Mouse (Mus musculus): ENCODE data around the gene Phf11c. TPM values are rescaled to one million over a fixed set of nuclear protein-coding genes. Genes with fewer than 3 reads are reported as not detected.
"Not testable (repeated sequence)": the region's sequence is repeated elsewhere in the genome, so short reads cannot be mapped to it uniquely, and the experiment has no call there.

Gene Phf11c
- polyA plus RNA-seq, 1 experiment from 2014 or later, result 0.27 TPM

DNA sequence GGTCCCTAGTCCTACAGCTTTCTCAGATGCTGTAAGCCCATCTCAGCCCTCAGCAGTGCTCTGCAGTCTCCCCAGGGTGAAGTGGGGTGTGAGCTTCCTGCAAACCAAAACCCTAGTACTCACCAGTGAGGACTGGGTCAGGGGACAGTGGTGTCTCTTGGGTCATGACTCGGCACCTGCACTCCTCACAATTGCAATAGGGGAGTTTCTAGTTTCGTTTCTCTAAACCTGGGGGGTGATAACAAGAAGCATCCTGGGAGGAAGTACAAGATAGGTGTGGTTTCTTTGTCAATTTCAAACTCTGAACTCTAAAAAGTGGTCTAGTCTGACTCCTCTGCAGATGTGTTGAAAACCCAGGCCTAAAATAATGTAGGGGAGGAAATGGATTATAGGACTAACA is 1.8 kb upstream of the Phf11c start:
- no peak overlapping the region for H3K4me2 ChIP-seq (replicated peaks)
- H3K27me3 ChIP-seq, result no peaks in the 10 kb centered on the region
- H3K4me3 ChIP-seq, result no peak overlapping the region
- ATAC-seq (replicated peaks), result no peak
- H3K9ac ChIP-seq (replicated peaks), result no peak overlapping the region
- 87% methylated on average over 2 of the region's 2 CpGs for WGBS
- H3K36me3 ChIP-seq, result no peaks in the 10 kb centered on the region
- H3K27ac ChIP-seq (replicated peaks), result no peak overlapping the region
- H3K4me1 ChIP-seq, result no peaks in the 10 kb centered on the region
- no peaks in the 10 kb centered on the region for H3K9me3 ChIP-seq

DNA sequence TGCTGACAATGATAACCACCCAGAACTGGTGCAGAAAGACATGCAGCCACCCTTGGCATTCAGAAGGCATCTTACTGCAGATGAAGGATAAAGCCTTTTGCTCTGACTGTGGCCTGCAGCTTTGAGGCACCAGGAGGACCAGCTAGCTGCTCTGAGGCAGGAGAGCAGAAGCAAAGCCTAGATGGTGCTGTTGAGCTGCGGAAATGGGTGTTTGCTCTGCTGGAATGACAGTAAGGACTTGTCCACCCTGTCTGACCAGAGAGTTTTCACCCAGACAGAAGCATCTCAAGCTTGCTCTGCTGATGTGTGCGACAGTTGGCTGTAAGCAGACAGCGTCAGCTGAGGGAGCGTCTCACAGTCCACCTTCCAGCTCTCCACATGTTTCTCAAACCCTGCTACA is 5.0 kb downstream of the Phf11c start:
- ATAC-seq (replicated peaks); H3K9me3 ChIP-seq; H3K27ac ChIP-seq (replicated peaks); H3K36me3 ChIP-seq; H3K4me3 ChIP-seq; H3K9ac ChIP-seq (replicated peaks); H3K27me3 ChIP-seq; H3K4me1 ChIP-seq; H3K4me2 ChIP-seq (replicated peaks): not testable (repeated sequence)
- WGBS, result 82% methylated on average over 4 of the region's 4 CpGs

DNA sequence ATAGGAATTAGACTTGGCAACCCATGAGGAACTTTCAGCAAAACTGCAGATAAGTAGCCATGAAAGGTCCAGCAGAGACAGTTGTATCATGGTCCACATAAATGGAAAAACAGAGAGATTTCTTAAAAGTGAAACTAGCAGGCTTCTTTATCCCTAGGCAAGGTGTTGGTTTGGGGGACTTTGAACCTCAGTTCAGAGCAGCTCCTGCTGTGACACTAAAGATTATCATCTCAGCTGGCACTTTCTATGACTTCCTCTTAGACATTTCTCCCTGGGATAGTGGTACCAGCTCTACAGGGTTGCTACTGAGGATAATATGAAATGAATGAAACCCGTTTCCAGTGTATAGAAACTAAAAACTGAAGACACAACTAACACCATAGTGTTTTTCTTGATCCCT is 5.6 kb downstream of the Phf11c start:
- no peak for ATAC-seq (replicated peaks)
- Histone ChIP-seq H3K9ac (replicated peaks) (no peak overlapping the region), H3K27me3 (no peaks in the 10 kb centered on the region), H3K4me1 (no peaks in the 10 kb centered on the region), H3K9me3 (no peaks in the 10 kb centered on the region), H3K36me3 (no peaks in the 10 kb centered on the region), H3K27ac (replicated peaks) (no peak overlapping the region), H3K4me2 (replicated peaks) (no peak overlapping the region), H3K4me3 (no peak overlapping the region)
- WGBS, result 75% methylated on average over 1 of the region's 1 CpGs

DNA sequence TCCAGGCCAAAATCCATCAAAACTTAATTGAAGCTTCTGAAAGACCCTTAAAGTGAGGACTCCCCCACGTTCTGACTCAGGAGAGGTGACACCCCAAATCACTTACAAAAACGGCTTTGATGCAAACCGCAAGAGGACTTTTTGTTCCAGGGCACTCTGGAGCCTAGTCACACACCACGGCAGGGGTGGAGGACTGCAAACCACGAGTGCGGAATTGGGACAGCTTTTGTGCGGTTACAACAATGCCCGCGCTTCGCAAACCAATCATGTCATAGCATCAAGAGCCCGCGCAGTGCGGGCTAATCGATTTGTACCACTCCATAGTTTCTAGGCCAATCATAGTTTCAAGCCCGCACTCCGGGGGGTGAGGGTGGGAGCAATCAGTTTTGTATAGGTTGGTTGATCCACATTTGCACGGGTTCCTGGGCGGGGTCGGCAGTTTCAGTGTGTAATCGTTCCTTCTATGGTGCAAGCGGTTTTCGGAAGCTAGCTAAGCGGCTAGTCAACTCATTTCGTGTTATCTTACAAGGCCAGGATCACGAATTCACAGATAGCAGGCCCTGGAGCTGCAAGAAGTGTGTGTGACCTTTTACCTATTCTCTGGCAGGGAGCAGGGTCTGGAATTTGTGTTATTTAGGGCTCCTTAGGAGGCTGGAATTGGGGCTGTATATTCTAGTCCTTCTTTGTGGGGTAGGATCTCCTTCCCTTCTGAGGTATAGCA is 24.7 kb downstream of the Phf11c start:
- ATAC-seq (replicated peaks), result no peak
- H3K9me3 ChIP-seq, result no peaks in the 10 kb centered on the region
- H3K4me3 ChIP-seq, result no peak overlapping the region
- no peaks in the 10 kb centered on the region for H3K27me3 ChIP-seq
- no peaks in the 10 kb centered on the region for H3K4me1 ChIP-seq
- WGBS, result 92% methylated on average over 25 of the region's 25 CpGs
- no peaks in the 10 kb centered on the region for H3K36me3 ChIP-seq
- H3K27ac ChIP-seq (replicated peaks), result no peak overlapping the region
- H3K4me2 ChIP-seq (replicated peaks), result no peak overlapping the region
- no peak overlapping the region for H3K9ac ChIP-seq (replicated peaks)

DNA sequence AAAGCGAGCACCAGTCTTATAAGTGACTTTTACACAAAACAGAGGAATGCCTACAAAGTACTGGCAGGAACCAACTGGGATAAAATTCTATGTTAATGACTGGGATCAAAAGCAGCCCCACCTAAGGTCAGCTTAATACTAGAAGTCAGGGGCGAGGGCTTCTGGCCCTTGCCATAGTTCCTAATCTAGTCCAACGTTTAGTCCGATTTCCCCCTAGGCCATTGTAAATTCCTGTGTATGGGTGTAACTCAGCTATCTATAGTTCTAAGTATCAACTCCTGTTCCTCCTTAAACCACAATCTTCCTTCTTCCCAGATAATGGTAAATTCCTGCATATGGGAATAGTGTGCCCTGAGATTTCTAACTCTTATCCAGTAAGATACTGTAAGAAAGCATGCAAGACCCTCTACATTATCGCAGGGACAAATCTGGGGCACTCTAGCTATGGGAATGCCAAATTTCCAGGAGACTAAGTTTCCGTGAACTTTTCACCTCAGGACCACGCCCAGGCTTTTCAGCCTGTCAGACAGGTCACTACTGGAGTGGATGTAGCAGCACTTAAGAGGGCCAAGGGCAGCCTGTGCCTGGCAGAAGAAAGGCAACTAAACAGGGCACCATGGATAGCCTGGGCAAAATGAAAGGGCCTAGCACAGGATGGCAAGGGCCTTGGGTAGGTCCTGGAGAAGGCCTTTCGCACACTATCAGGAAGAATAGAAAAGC is 28.6 kb downstream of the Phf11c start:
- Histone ChIP-seq H3K4me1 (no peaks in the 10 kb centered on the region), H3K36me3 (no peaks in the 10 kb centered on the region), H3K27me3 (no peaks in the 10 kb centered on the region), H3K27ac (replicated peaks) (no peak overlapping the region), H3K4me3 (no peak overlapping the region), H3K4me2 (replicated peaks) (no peak overlapping the region), H3K9ac (replicated peaks) (no peak overlapping the region), H3K9me3 (no peaks in the 10 kb centered on the region)
- ATAC-seq (replicated peaks), result no peak
- WGBS, result 88% methylated on average over 8 of the region's 8 CpGs

DNA sequence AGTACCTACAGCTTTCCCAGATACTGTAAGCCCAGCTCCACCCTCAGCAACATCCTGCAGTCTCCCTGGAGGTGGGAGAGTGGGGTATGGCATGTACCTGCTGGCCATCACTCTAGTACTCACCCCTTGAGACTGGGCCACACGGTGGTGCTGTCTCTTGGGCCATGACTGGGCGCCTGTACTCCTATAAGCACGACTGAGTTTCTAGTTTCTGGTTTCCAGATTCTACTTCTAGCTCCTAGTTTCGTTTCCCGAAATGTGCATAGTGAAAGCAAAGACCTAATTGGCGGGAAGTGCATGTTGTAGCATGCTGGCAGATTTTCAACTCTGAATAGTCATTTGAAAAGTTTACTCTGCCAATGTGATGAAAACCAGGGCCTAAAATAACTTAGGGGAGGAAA is 29.9 kb downstream of the Phf11c start, which contains the start of gene Phf11d:
Gene Phf11d, minus strand, starts transcription at position 227 of the 401 bp plus-strand sequence.
- 83% methylated on average over 6 of the region's 6 CpGs for WGBS

DNA sequence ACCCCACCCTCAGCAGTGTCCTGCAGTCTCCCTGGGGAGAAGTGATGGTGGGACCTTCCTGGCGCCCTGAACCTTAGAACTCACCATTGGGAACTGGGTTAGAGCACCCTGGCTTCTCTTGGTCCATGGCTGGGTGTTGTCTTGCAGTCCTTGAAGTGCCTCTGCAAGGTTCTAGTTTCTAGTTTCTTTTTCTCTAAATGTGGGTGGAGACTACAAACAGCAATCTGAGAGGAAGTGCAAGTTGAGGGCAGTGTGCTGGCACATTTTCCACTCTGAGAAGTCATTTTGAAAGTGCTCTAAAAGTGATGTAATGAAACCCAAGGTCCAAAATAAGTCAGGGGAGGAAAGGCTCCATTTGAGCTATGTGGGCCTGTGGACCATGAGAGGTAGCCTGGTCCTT is 54.0 kb downstream of the Phf11c start, which contains the start of gene Phf11b:
Gene Phf11b, minus strand, starts transcription at position 163 of the 400 bp plus-strand sequence.
- not testable (repeated sequence) for H3K4me2 ChIP-seq (replicated peaks); H3K27me3 ChIP-seq; H3K4me1 ChIP-seq; H3K9me3 ChIP-seq; H3K9ac ChIP-seq (replicated peaks); H3K36me3 ChIP-seq; H3K27ac ChIP-seq (replicated peaks); ATAC-seq (replicated peaks); H3K4me3 ChIP-seq
- 82% methylated on average over 1 of the region's 1 CpGs for WGBS

More for the DNA sequence above, 29.9 kb downstream of the Phf11c start, which contains the start of gene Phf11d:
- H3K27ac ChIP-seq (replicated peaks), result no peak within 1 kb of the TSS
- H3K4me2 ChIP-seq (replicated peaks), result no peak within 1 kb of the TSS
- no peak within 1 kb of the TSS for H3K4me3 ChIP-seq
- no peaks in the 10 kb centered on the region for H3K36me3 ChIP-seq
- H3K27me3 ChIP-seq, result no peaks in the 10 kb centered on the region
- H3K9me3 ChIP-seq, result no peaks in the 10 kb centered on the region
- no peak for ATAC-seq (replicated peaks)
- H3K4me1 ChIP-seq, result no peaks in the 10 kb centered on the region
- no peak within 1 kb of the TSS for H3K9ac ChIP-seq (replicated peaks)

DNA sequence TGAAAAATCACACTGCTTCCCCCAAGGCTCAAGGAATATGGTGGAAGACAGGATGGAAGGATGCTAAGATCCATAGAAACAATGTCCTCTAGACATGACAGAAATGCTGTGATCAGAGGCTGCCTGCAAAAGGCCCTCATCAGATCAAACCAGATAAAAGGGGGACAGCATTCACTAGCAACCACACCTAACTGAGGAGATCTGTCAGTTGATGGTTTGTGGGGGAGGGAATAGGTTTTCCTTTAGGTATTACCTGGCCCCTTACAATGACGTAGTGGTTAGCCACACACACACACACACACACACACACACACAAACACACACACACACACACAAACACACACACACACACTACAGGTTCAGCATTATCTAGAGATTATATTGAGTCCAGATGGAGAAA is 55.6 kb downstream of the Phf11c start:
- no peaks in the 10 kb centered on the region for H3K27me3 ChIP-seq
- no peak overlapping the region for H3K4me3 ChIP-seq
- ATAC-seq (replicated peaks), result no peak
- H3K36me3 ChIP-seq, result no peaks in the 10 kb centered on the region
- no peak overlapping the region for H3K4me2 ChIP-seq (replicated peaks)
- no peak overlapping the region for H3K27ac ChIP-seq (replicated peaks)
- H3K9ac ChIP-seq (replicated peaks), result no peak overlapping the region
- 88% methylated on average over 1 of the region's 1 CpGs for WGBS
- H3K4me1 ChIP-seq, result no peaks in the 10 kb centered on the region
- no peaks in the 10 kb centered on the region for H3K9me3 ChIP-seq

DNA sequence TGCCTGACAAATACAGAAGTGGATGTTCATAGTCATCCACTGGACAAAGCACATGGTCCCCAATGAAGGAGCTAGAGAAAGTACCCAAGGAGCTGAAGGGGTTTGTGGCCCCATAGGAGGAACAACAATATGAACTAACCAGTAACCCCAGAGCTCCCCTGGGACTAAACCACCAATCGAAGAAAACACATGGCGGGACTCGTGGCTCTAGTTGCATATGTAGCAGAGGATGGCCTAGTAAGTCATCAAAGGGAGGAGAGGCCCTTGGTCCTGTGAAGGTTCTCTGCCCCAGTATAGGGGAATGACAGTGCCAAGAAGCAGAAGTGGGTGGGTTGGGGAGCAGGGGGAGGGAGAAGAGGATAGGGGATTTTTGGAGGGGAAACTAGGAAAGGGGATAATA is 59.1 kb downstream of the Phf11c start:
- not testable (repeated sequence) for H3K4me1 ChIP-seq; H3K4me3 ChIP-seq; H3K36me3 ChIP-seq; H3K9me3 ChIP-seq; H3K27me3 ChIP-seq; ATAC-seq (replicated peaks); H3K9ac ChIP-seq (replicated peaks); H3K4me2 ChIP-seq (replicated peaks); H3K27ac ChIP-seq (replicated peaks)
- WGBS, result 89% methylated on average over 3 of the region's 3 CpGs

Other genes starting within 250 kb of the Phf11c start
- not detected in 2 replicates for gene Gm5142, start 216.6 kb downstream of the Phf11c start, polyA plus RNA-seq (2015; fragmentation: Nextera tagmentation; extraction: Ambion mirVana)
- 83.5 and 85.4 TPM in 2 replicates for gene Rcbtb1, start 194.2 kb downstream of the Phf11c start, polyA plus RNA-seq (2015; fragmentation: Nextera tagmentation; extraction: Ambion mirVana)
- not detected in 2 replicates for gene Gm6904, start 135.2 kb downstream of the Phf11c start, polyA plus RNA-seq (2015; fragmentation: Nextera tagmentation; extraction: Ambion mirVana)
- gene Phf11a, start 97.9 kb downstream of the Phf11c start, polyA plus RNA-seq (2015; fragmentation: Nextera tagmentation; extraction: Ambion mirVana), result not detected in 2 replicates
- 0.14 and 0.29 TPM in 2 replicates for gene Phf11b, start 54.0 kb downstream of the Phf11c start, polyA plus RNA-seq (2015; fragmentation: Nextera tagmentation; extraction: Ambion mirVana)
- 0.24 and 0.46 TPM in 2 replicates for gene Phf11d, start 29.9 kb downstream of the Phf11c start, polyA plus RNA-seq (2015; fragmentation: Nextera tagmentation; extraction: Ambion mirVana)
- 7.5 and 11.2 TPM in 2 replicates for gene Setdb2, start 45.5 kb upstream of the Phf11c start, polyA plus RNA-seq (2015; fragmentation: Nextera tagmentation; extraction: Ambion mirVana)
- 22.7 and 22.8 TPM in 2 replicates for gene Cab39l, start 45.6 kb upstream of the Phf11c start, polyA plus RNA-seq (2015; fragmentation: Nextera tagmentation; extraction: Ambion mirVana)
- 35.8 and 38.8 TPM in 2 replicates for gene Cdadc1, start 202.6 kb upstream of the Phf11c start, polyA plus RNA-seq (2015; fragmentation: Nextera tagmentation; extraction: Ambion mirVana)
- gene Shisa2, start 229.9 kb upstream of the Phf11c start, polyA plus RNA-seq (2015; fragmentation: Nextera tagmentation; extraction: Ambion mirVana), result 18.4 and 22.8 TPM in 2 replicates

All from forebrain, embryonic 15.5 days (tissue).